Mouse (Mus musculus): ENCODE results near the gene Nsun4. TPM values are rescaled to one million over a fixed set of nuclear protein-coding genes. Genes with fewer than 3 reads are reported as not detected.

The Nsun4 gene
- polyA plus RNA-seq, 1 experiment = 0.27 TPM

DNA sequence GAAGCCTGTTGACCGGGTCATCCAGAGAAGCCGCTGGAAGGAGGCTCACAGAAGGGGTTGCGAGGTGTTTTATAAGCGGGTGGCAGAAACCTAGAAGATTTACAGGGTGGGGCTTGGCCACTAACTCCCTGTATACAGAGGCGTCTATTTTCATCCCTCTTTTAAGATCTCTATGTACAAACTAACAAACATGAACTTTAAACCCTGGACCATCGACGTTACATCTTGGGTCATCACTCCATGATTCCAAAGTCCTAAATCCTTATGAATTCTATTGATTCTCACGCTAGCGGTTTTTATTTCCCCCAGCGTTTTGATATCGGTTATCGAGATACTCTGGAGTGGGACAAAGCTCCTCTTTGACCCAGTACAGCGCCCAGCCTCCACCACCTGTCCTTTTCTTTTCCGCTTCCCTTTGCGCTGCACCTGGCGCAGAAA, 36.8 kb downstream of the Nsun4 start:
- Histone ChIP-seq H3K27me3 (replicated peaks) (peaks cover 71% of the 10 kb centered on the region), H3K4me1 (peaks cover 20% of the 10 kb centered on the region), H3K9me3 (peaks cover 5% of the 10 kb centered on the region; the same call in 1 of the 2 replicates), H3K4me3 (replicated peaks) (peak overlapping the region; percentile 93), H3K36me3 (replicated peaks; ENCODE audit: low read length) (no peaks in the 10 kb centered on the region)
- no peak for TF ChIP-seq FLI1 (IDR thresholded peaks at IDR 0.05; ENCODE audit: low read length)
- TF ChIP-seq GATA1 (IDR thresholded peaks at IDR 0.05; ENCODE audit: borderline replicate concordance, low read length) = no peak

DNA sequence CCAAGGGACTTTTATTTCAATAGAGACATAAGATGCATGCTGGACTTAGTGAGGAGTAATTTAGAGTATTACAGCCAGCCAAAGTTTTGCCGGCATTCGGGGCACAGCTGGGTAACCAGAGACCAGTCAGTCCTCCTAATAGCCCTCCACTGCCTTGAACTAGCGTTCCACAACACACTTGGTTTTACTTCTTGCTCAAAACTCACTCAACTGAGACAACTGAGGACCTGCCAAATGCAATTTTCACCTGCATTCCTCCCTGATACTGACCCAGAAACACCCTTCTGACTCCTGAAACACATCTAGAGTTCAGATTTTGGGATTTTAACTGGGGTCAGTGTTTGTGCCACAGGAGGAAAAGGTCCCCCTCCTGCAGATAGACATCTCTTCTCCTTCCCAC, 37.3 kb downstream of the Nsun4 start:
- H3K9me3 ChIP-seq = 0 out of 2 replicates have a peak, but pooled peaks cover 3% of the 10 kb centered on the region
- H3K36me3 ChIP-seq (replicated peaks; ENCODE audit: low read length) = no peaks in the 10 kb centered on the region
- peaks cover 75% of the 10 kb centered on the region for H3K27me3 ChIP-seq (replicated peaks)
- peaks cover 23% of the 10 kb centered on the region for H3K4me1 ChIP-seq
- TF ChIP-seq FLI1 (IDR thresholded peaks at IDR 0.05; ENCODE audit: low read length) = no peak
- TF ChIP-seq GATA1 (IDR thresholded peaks at IDR 0.05; ENCODE audit: borderline replicate concordance, low read length) = no peak
- no peak overlapping the region for H3K4me3 ChIP-seq (replicated peaks)

DNA sequence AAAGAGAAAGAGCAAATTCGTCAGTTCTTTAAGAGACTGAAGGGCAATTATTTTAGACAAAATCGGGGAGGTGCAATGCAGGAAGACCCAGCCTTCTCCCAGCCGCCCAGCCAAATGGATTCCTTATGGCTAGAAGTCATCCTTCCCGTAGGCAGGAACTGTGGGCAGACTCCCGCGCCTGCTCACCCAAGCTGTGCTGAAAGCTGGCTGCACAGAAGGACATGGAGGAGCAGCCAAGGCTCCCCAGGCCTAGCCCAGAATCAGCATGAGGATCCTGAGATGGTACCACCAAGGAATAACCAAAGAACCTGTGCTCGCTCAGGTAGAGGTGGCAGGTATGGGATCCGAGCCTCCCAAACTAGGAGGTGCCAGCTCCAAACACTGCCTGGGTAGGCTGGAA, 37.7 kb downstream of the Nsun4 start:
- Histone ChIP-seq H3K4me1 (peaks cover 27% of the 10 kb centered on the region), H3K4me3 (replicated peaks) (no peak overlapping the region), H3K36me3 (replicated peaks; ENCODE audit: low read length) (no peaks in the 10 kb centered on the region), H3K9me3 (0 out of 2 replicates have a peak, but pooled peaks cover 3% of the 10 kb centered on the region), H3K27me3 (replicated peaks) (peaks cover 79% of the 10 kb centered on the region)
- TF ChIP-seq FLI1 (IDR thresholded peaks at IDR 0.05; ENCODE audit: low read length) = no peak
- TF ChIP-seq GATA1 (IDR thresholded peaks at IDR 0.05; ENCODE audit: borderline replicate concordance, low read length) = no peak

DNA sequence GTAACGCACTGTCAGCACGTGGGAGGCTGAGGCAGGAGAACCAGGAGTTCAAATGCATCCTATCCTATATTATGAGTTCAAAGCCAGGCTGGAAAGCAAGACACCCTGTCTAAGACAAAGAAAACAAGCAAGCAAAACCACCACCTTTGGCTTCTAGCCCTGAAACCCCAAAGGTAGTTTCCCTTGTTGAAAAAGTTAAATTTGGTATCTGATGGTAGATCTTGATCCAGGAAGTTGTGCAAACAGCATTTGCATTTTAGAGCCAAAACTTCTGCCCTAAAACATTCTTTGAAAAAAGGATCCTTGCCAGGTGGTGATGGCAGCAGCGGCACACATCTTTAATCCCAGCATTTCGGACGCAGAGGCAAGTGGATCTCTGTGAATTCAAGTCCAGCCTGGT, 38.2 kb downstream of the Nsun4 start:
- H3K9me3 ChIP-seq = 0 out of 2 replicates have a peak, but pooled peaks cover 3% of the 10 kb centered on the region
- no peak for TF ChIP-seq FLI1 (IDR thresholded peaks at IDR 0.05; ENCODE audit: low read length)
- TF ChIP-seq GATA1 (IDR thresholded peaks at IDR 0.05; ENCODE audit: borderline replicate concordance, low read length) = no peak
- H3K4me1 ChIP-seq = peaks cover 28% of the 10 kb centered on the region
- H3K27me3 ChIP-seq (replicated peaks) = peaks cover 82% of the 10 kb centered on the region
- no peaks in the 10 kb centered on the region for H3K36me3 ChIP-seq (replicated peaks; ENCODE audit: low read length)
- no peak overlapping the region for H3K4me3 ChIP-seq (replicated peaks)

DNA sequence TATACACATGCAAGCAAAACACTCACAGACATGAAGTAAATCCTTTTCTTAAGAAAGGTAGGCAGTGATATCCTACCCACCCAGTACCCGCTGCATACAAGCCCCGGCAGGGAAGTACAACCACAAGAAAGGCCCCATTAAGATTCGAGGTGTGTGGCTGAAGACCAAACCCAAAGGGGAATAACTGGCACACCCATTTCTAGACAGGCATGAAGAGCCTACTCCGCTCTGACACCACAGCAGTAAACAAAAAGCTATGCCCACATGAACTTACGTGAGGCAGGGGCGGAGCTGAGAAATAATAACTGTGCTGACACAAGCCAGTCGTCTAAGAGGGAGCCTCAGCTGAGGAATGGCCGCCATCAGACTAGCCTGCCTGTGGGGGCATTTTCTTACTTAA, 43.5 kb downstream of the Nsun4 start:
- Histone ChIP-seq H3K36me3 (replicated peaks; ENCODE audit: low read length) (no peaks in the 10 kb centered on the region), H3K27me3 (replicated peaks) (peaks cover 63% of the 10 kb centered on the region), H3K4me3 (replicated peaks) (no peak overlapping the region), H3K9me3 (0 out of 2 replicates have a peak, but pooled peaks cover 3% of the 10 kb centered on the region), H3K4me1 (peaks cover 21% of the 10 kb centered on the region)
- no peak for TF ChIP-seq GATA1 (IDR thresholded peaks at IDR 0.05; ENCODE audit: borderline replicate concordance, low read length)
- TF ChIP-seq FLI1 (IDR thresholded peaks at IDR 0.05; ENCODE audit: low read length) = no peak

DNA sequence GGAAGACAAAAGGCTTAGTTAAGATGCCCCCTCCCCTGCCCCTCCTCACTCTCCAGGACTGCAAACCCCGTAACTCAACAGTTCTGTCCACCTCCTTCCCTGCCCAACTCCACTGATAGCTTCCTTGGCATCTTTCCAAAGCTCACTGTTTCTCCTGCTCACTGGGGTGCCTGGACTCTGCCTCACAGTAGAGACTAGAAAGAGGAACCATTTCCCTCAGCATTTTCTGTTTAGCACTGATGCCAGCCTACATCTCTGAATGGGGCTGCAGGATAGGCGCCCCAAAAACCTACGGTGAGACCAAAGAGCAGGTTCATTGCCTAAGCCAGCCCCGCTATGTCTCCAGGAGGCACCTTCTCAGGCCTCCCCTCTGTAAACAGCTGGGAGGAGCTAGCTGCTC, 52.5 kb downstream of the Nsun4 start:
- peaks cover 68% of the 10 kb centered on the region for H3K27me3 ChIP-seq (replicated peaks)
- TF ChIP-seq GATA1 (IDR thresholded peaks at IDR 0.05; ENCODE audit: borderline replicate concordance, low read length) = no peak
- H3K4me1 ChIP-seq = peaks cover 16% of the 10 kb centered on the region
- H3K36me3 ChIP-seq (replicated peaks; ENCODE audit: low read length) = no peaks in the 10 kb centered on the region
- H3K4me3 ChIP-seq (replicated peaks) = no peak overlapping the region
- no peaks in the 10 kb centered on the region for H3K9me3 ChIP-seq

DNA sequence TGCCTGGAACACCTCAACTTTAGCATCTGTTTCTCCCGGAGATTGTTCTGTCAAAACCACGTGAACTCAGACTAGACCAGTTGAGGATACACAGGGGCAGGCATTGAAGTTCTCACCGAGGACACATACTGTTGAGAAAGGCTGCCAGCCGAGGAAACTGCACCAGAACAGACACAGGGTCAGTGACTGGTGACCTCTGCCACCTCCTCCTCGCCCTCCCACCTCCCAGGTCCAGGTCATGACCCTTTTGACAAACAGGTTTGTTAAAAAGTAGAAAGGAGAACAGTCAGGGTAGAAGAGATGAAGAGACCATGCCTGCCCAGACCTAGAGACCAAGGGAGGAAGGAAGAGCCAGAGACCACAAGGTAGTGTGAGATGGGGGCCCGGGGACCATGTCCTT, 53.0 kb downstream of the Nsun4 start:
- Histone ChIP-seq H3K9me3 (no peaks in the 10 kb centered on the region), H3K36me3 (replicated peaks; ENCODE audit: low read length) (no peaks in the 10 kb centered on the region), H3K4me3 (replicated peaks) (no peak overlapping the region), H3K4me1 (peaks cover 13% of the 10 kb centered on the region), H3K27me3 (replicated peaks) (peaks cover 67% of the 10 kb centered on the region)
- TF ChIP-seq FLI1 (IDR thresholded peaks at IDR 0.05; ENCODE audit: low read length) (no peak), GATA1 (IDR thresholded peaks at IDR 0.05; ENCODE audit: borderline replicate concordance, low read length) (no peak)

DNA sequence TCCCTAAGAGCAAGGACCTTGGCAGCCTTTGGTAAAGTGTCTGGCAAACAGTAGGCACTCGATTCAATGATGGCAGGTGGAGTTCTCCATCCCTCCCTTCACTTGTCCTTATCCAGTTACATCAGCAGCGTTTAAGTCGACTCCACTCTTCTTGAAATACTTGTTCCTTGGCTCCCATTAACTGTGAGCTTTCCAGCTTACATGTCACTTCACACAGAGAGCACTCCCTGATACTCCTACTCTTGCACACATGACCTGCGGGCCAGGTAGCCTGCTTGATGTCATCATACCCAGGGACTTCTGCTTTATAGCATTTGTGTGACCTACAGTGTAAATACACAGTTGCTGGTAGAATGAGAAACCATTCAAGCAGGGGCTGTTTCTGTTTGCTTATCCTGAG, 56.9 kb downstream of the Nsun4 start:
- Histone ChIP-seq H3K4me3 (replicated peaks) (no peak overlapping the region), H3K36me3 (replicated peaks; ENCODE audit: low read length) (no peaks in the 10 kb centered on the region)
- TF ChIP-seq GATA1 (IDR thresholded peaks at IDR 0.05; ENCODE audit: borderline replicate concordance, low read length) (no peak), FLI1 (IDR thresholded peaks at IDR 0.05; ENCODE audit: low read length) (no peak)

DNA sequence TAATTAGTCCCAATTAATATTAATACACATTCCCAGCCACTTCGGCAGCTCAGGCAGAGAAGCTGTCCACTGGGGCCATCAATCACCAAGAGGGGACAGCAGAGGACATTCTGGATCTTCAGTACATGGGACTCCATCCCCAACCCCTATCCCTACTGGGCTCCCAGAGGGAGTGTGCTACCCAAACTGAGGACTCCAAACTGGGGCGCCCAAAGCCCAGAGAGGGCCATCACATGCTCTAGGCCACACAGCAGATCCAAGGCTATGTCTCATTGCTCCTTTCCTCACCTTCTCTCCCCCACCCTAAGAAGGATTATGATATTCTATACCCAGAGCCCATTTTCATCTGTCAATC, 58.3 kb downstream of the Nsun4 start:
- Histone ChIP-seq H3K9me3 (peaks cover 24% of the 10 kb centered on the region), H3K36me3 (replicated peaks; ENCODE audit: low read length) (no peaks in the 10 kb centered on the region), H3K4me1 (no peaks in the 10 kb centered on the region), H3K4me3 (replicated peaks) (no peak overlapping the region), H3K27me3 (replicated peaks) (peaks cover 60% of the 10 kb centered on the region)
- TF ChIP-seq GATA1 (IDR thresholded peaks at IDR 0.05; ENCODE audit: borderline replicate concordance, low read length) (no peak), FLI1 (IDR thresholded peaks at IDR 0.05; ENCODE audit: low read length) (no peak)

More for the DNA sequence above, 56.9 kb downstream of the Nsun4 start:
- H3K9me3 ChIP-seq = peaks cover 11% of the 10 kb centered on the region
- peaks cover 6% of the 10 kb centered on the region; the same call in 1 of the 2 replicates for H3K4me1 ChIP-seq
- H3K27me3 ChIP-seq (replicated peaks) = peaks cover 62% of the 10 kb centered on the region

DNA sequence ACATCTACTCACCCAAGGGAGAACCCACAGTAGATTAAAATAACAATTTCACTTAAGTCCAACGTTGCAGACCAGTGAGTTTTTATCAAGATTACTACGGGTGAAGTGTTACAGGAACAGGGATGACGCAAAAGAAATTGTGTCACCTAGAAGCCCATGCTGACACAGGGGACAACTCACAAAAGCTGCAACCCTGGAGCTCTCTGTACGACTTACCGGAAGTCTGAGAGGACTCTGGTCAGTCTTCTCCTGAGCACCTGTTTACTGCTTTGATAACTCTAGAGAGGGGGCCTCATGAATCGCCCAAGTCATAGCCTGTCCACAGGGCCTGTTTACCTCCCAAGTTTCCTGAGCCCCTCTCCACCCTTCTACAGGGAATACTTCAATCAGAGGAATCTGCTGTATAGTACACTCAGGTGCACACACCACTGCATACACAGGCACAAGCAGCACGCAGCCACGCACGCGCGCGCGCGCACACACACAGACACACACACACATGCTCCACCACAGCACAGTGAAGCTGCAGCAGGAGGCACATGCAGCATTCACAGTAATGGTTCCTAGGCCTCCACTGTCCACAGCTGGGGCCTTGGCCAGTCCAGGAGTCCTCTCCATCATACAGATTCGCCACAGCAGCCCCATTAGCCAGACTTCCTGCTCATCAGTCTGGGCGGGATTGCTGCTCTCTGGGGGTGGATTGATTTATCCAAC, 58.9 kb downstream of the Nsun4 start:
- Histone ChIP-seq H3K27me3 (replicated peaks) (peaks cover 57% of the 10 kb centered on the region), H3K4me3 (replicated peaks) (no peak overlapping the region), H3K9me3 (peaks cover 24% of the 10 kb centered on the region), H3K36me3 (replicated peaks; ENCODE audit: low read length) (no peaks in the 10 kb centered on the region), H3K4me1 (no peaks in the 10 kb centered on the region)
- TF ChIP-seq GATA1 (IDR thresholded peaks at IDR 0.05; ENCODE audit: borderline replicate concordance, low read length) (no peak), FLI1 (IDR thresholded peaks at IDR 0.05; ENCODE audit: low read length) (no peak)
